18 mouse cellular contexts compared by ENCODE assay signal in the genomic region with DNA sequence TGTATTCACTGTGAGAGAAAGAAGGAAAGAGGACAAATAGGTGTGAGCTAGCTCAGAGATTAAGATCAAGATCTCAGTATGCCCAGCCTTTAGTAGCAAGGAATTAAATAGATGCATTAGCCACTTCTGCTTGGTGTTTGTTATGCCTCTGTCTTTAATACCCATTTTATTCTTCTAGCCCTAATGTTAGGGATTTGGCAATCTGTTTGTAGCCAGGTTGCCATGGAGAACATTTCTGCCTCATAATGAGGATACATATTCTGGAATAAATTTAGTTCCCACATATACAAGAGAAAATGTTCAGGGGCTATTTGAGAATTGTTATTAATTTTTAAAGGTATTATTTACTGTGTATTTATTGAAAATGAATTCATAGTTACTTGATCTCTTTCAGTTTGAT.
"Had no signal": no experiment of that assay in that cellular context is flagged by ENCODE, and none has a peak within 500 bp of the region (broad histone marks: within the 10 kb centered on the region; RNA-seq: fewer than 3 reads in every experiment).

No protein-coding gene starts in this region.

- H3K27ac ChIP-seq: kidney, embryonic 15.5 days; limb, embryonic 12.5 days; limb, embryonic 15.5 days; liver, embryonic 14.5 days; macrophage; midbrain, embryonic 12.5 days had no signal

- H3K9ac ChIP-seq: kidney, embryonic 15.5 days; limb, embryonic 12.5 days; limb, embryonic 15.5 days; liver, embryonic 14.5 days; liver, postnatal 0 days; lung, embryonic 14.5 days; midbrain, embryonic 12.5 days had no signal

- H3K4me1 ChIP-seq: kidney, embryonic 15.5 days; limb, embryonic 12.5 days; limb, embryonic 15.5 days; midbrain, embryonic 12.5 days had no signal

- H3K27me3 ChIP-seq: kidney, embryonic 15.5 days; limb, embryonic 12.5 days; limb, embryonic 15.5 days; midbrain, embryonic 12.5 days had no signal

- H3K4me2 ChIP-seq: kidney, embryonic 15.5 days; limb, embryonic 12.5 days; limb, embryonic 15.5 days; liver, embryonic 11.5 days; lung, embryonic 14.5 days; midbrain, embryonic 12.5 days had no signal

- H3K4me3 ChIP-seq: kidney, embryonic 15.5 days; limb, embryonic 12.5 days; limb, embryonic 15.5 days; midbrain, embryonic 12.5 days had no signal

- ATAC-seq: inflammation-experienced regulatory T-cells, adult 6 months; liver, postnatal 0 days; lung, postnatal 0 days had no signal

- H3K9me3 ChIP-seq: kidney, embryonic 15.5 days; limb, embryonic 12.5 days; limb, embryonic 15.5 days; midbrain, embryonic 12.5 days had no signal

- DNase-seq: kidney, adult 11 months; kidney, adult 8-10 months; kidney, postnatal 10 days; kidney, postnatal 36 days; liver, postnatal 0 days; lung, embryonic 14.5 days; thymus, adult 2 months; thymus, postnatal 14 days; thymus, postnatal 4 days had no signal

- H3K36me3 ChIP-seq: kidney, embryonic 15.5 days; limb, embryonic 12.5 days had no signal
